Mouse (Mus musculus) thymus, postnatal 25 days (tissue): ENCODE results near the gene Sec31a.

Source experiments
- DNase-seq: peaks from one replicate; pipeline ENCODE4 v3.0.0; 2022

Gene Sec31a

GRCm38 (mm10) chr5:100345118-100345517, 70.9 kb downstream of the Sec31a start:
- peak; percentile 40 for DNase-seq

- no peak for DNase-seq
Measured at GRCm38 (mm10) chr5:100343087-100343486, 72.9 kb downstream of the Sec31a start.

GRCm38 (mm10) chr5:100342422-100342821, 73.6 kb downstream of the Sec31a start:
- DNase-seq: no peak

GRCm38 (mm10) chr5:100341042-100341441, 75.0 kb downstream of the Sec31a start:
- DNase-seq: no peak

- no peak for DNase-seq
Measured at GRCm38 (mm10) chr5:100337852-100338251, 78.2 kb downstream of the Sec31a start.

- no peak for DNase-seq
Measured at GRCm38 (mm10) chr5:100336876-100337275, 79.2 kb downstream of the Sec31a start.

- DNase-seq: no peak
Measured at GRCm38 (mm10) chr5:100335581-100336080, 80.4 kb downstream of the Sec31a start.

- no peak for DNase-seq
Measured at GRCm38 (mm10) chr5:100334686-100335085, 81.3 kb downstream of the Sec31a start.

- peak; percentile 50 for DNase-seq
Measured at GRCm38 (mm10) chr5:100333607-100334380, 82.2 kb downstream of the Sec31a start.

GRCm38 (mm10) chr5:100332300-100333004, 83.6 kb downstream of the Sec31a start:
- no peak for DNase-seq

- DNase-seq: no peak
Measured at GRCm38 (mm10) chr5:100331636-100332035, 84.4 kb downstream of the Sec31a start.

- DNase-seq: peak; percentile 79
Measured at GRCm38 (mm10) chr5:100322081-100322480, 94.0 kb downstream of the Sec31a start.

GRCm38 (mm10) chr5:100317842-100318241, 98.2 kb downstream of the Sec31a start:
- DNase-seq: no peak

- DNase-seq: no peak
Measured at GRCm38 (mm10) chr5:100317010-100317409, 99.0 kb downstream of the Sec31a start.

- no peak for DNase-seq
Measured at GRCm38 (mm10) chr5:100315646-100316045, 100.4 kb downstream of the Sec31a start.

- no peak for DNase-seq
Measured at GRCm38 (mm10) chr5:100312391-100312790, 103.6 kb downstream of the Sec31a start.
